30 mouse cellular contexts compared by ENCODE assay signal in genomic region chr10:128225064-128225463, GRCm38 (mm10). TPM values are rescaled to one million over a fixed set of nuclear protein-coding genes. Genes with fewer than 3 reads are reported as not detected.
DNase-seq lines count a peak whose midpoint lies in the region; ATAC-seq lines count a peak whose summit lies in the region.
"Had no signal": no experiment of that assay in that cellular context is flagged by ENCODE, and none has a peak within 500 bp of the region (broad histone marks: within the 10 kb centered on the region; RNA-seq: fewer than 3 reads in every experiment).

No protein-coding gene starts in this region.

- peaks cover 6% of the 10 kb centered on the region for H3K27me3 ChIP-seq in forebrain, embryonic 12.5 days
- H3K27me3 ChIP-seq in forebrain, embryonic 16.5 days (replicated peaks; ENCODE audit: control insufficient read depth, insufficient read depth, low read length): no peaks in the 10 kb centered on the region
- peaks cover 3% of the 10 kb centered on the region; the same call in 1 of the 2 replicates for H3K27me3 ChIP-seq in midbrain, embryonic 13.5 days
- no peaks in the 10 kb centered on the region for H3K27me3 ChIP-seq in midbrain, embryonic 14.5 days (ENCODE audit: control insufficient read depth, insufficient read depth, low read length)
- H3K27me3 ChIP-seq in limb, embryonic 10.5 days (ENCODE audit: low read depth, poor library complexity, severe bottlenecking): no peaks in the 10 kb centered on the region
- H3K27me3 ChIP-seq: liver, embryonic 13.5 days had no signal

- H3K27ac ChIP-seq in forebrain, embryonic 12.5 days: 0 out of 2 replicates have a peak overlapping the region, but pooled peaks have one; percentile 0
- H3K27ac ChIP-seq in forebrain, embryonic 16.5 days (ENCODE audit: low read length): no peak overlapping the region
- no peak overlapping the region for H3K27ac ChIP-seq in midbrain, embryonic 13.5 days
- no peak overlapping the region for H3K27ac ChIP-seq in midbrain, embryonic 14.5 days (replicated peaks; ENCODE audit: low read depth, low read length)
- peak overlapping the region; percentile 44; the same call in 1 of the 2 replicates for H3K27ac ChIP-seq in limb, embryonic 10.5 days
- H3K27ac ChIP-seq: left cerebral cortex, adult 2 months; liver, embryonic 13.5 days had no signal

- 36% methylated on average over 5 of the region's 5 CpGs for WGBS in forebrain, embryonic 12.5 days
- 33% methylated on average over 5 of the region's 5 CpGs for WGBS in forebrain, embryonic 16.5 days
- WGBS in midbrain, embryonic 13.5 days: 42% methylated on average over 5 of the region's 5 CpGs
- 39% methylated on average over 5 of the region's 5 CpGs for WGBS in midbrain, embryonic 14.5 days
- WGBS in limb, embryonic 10.5 days: 63% methylated on average over 5 of the region's 5 CpGs

- H3K36me3 ChIP-seq in forebrain, embryonic 12.5 days (replicated peaks): no peaks in the 10 kb centered on the region
- H3K36me3 ChIP-seq in forebrain, embryonic 16.5 days (ENCODE audit: control insufficient read depth, insufficient read depth): no peaks in the 10 kb centered on the region
- H3K36me3 ChIP-seq in midbrain, embryonic 13.5 days: no peaks in the 10 kb centered on the region
- H3K36me3 ChIP-seq in midbrain, embryonic 14.5 days (ENCODE audit: control insufficient read depth, insufficient read depth, low read length): no peaks in the 10 kb centered on the region
- H3K36me3 ChIP-seq in limb, embryonic 10.5 days: no peaks in the 10 kb centered on the region
- H3K36me3 ChIP-seq: liver, embryonic 13.5 days had no signal

- H3K9ac ChIP-seq in forebrain, embryonic 12.5 days: no peak overlapping the region
- no peak overlapping the region for H3K9ac ChIP-seq in forebrain, embryonic 16.5 days (replicated peaks; ENCODE audit: low read depth, low read length)
- H3K9ac ChIP-seq in midbrain, embryonic 13.5 days (replicated peaks): 0 out of 2 replicates have a peak overlapping the region, but pooled peaks have one; percentile 4
- H3K9ac ChIP-seq in midbrain, embryonic 14.5 days (replicated peaks; ENCODE audit: low read length): no peak overlapping the region; the same call in 1 of the 2 replicates
- H3K9ac ChIP-seq: liver, embryonic 13.5 days had no signal

- no peak for DNase-seq in midbrain, embryonic 14.5 days
- DNase-seq in limb, embryonic 10.5 days (ENCODE audit: low spot score): no peak
- DNase-seq in urinary bladder, postnatal 36 days (ENCODE audit: low spot score in 2 of 2): no peak
- no peak for DNase-seq in adrenal gland, postnatal 10 days
- DNase-seq: adrenal gland, postnatal 36 days; cerebellum, adult 9-10 months; kidney, postnatal 4 days; left cerebral cortex, postnatal 4 days; liver, embryonic 13.5 days; lung, adult 2 months; thymus, adult 18-20 months; thymus, postnatal 36 days had no signal

- H3K4me3 ChIP-seq in forebrain, embryonic 12.5 days (replicated peaks): no peak overlapping the region
- no peak overlapping the region for H3K4me3 ChIP-seq in forebrain, embryonic 16.5 days (replicated peaks; ENCODE audit: low read length)
- no peak overlapping the region for H3K4me3 ChIP-seq in midbrain, embryonic 13.5 days (replicated peaks)
- no peak overlapping the region for H3K4me3 ChIP-seq in midbrain, embryonic 14.5 days (replicated peaks; ENCODE audit: low read depth, low read length)
- H3K4me3 ChIP-seq in limb, embryonic 10.5 days: no peak overlapping the region
- H3K4me3 ChIP-seq: left cerebral cortex, adult 2 months; liver, embryonic 13.5 days; megakaryocyte, embryonic 14.5 days had no signal

- no peak overlapping the region for H3K4me2 ChIP-seq in forebrain, embryonic 12.5 days
- H3K4me2 ChIP-seq in forebrain, embryonic 16.5 days (ENCODE audit: low read length): no peak overlapping the region
- no peak overlapping the region for H3K4me2 ChIP-seq in midbrain, embryonic 13.5 days (replicated peaks)
- no peak overlapping the region for H3K4me2 ChIP-seq in midbrain, embryonic 14.5 days (ENCODE audit: low read length)
- H3K4me2 ChIP-seq: heart, embryonic 11.5 days; liver, embryonic 13.5 days had no signal

- peaks cover 16% of the 10 kb centered on the region for H3K4me1 ChIP-seq in forebrain, embryonic 12.5 days
- H3K4me1 ChIP-seq in forebrain, embryonic 16.5 days (replicated peaks; ENCODE audit: control insufficient read depth, insufficient read depth, low read length): no peaks in the 10 kb centered on the region
- peaks cover 13% of the 10 kb centered on the region for H3K4me1 ChIP-seq in midbrain, embryonic 13.5 days (replicated peaks)
- no peaks in the 10 kb centered on the region for H3K4me1 ChIP-seq in midbrain, embryonic 14.5 days (ENCODE audit: control insufficient read depth, insufficient read depth, low read length)
- peaks cover 28% of the 10 kb centered on the region for H3K4me1 ChIP-seq in limb, embryonic 10.5 days

- no peak for ATAC-seq in forebrain, embryonic 12.5 days (ENCODE audit: low FRiP score)
- no peak for ATAC-seq in forebrain, embryonic 16.5 days
- ATAC-seq in midbrain, embryonic 13.5 days: no peak
- ATAC-seq in midbrain, embryonic 14.5 days (ENCODE audit: low FRiP score, low TSS enrichment): no peak
- ATAC-seq: CD4-positive, CD25-positive, alpha-beta regulatory T cell, adult 4 months; intestine, postnatal 0 days had no signal

- H3K9me3 ChIP-seq in forebrain, embryonic 12.5 days: no peaks in the 10 kb centered on the region
- H3K9me3 ChIP-seq in forebrain, embryonic 16.5 days (ENCODE audit: control insufficient read depth, low read length): no peaks in the 10 kb centered on the region
- H3K9me3 ChIP-seq in midbrain, embryonic 13.5 days: no peaks in the 10 kb centered on the region
- H3K9me3 ChIP-seq in midbrain, embryonic 14.5 days (ENCODE audit: control insufficient read depth, low read length): no peaks in the 10 kb centered on the region
- H3K9me3 ChIP-seq in limb, embryonic 10.5 days (replicated peaks): no peaks in the 10 kb centered on the region
- H3K9me3 ChIP-seq: liver, embryonic 13.5 days; megakaryocyte, embryonic 14.5 days had no signal

RNA-seq across cellular contexts. Expression of gene Mip, which starts 0.6 kb away (rescaled TPM):
- polyA plus RNA-seq in forebrain, embryonic 12.5 days (2016; fragmentation: Nextera tagmentation; extraction: Ambion mirVana): 0.18 and 0.42 TPM in 2 replicates
- not detected in 2 replicates for polyA plus RNA-seq in forebrain, embryonic 16.5 days (2015; fragmentation: Nextera tagmentation; extraction: Ambion mirVana)
- polyA plus RNA-seq in midbrain, embryonic 13.5 days (2015; fragmentation: Nextera tagmentation; extraction: Ambion mirVana): 0.16 and 0.32 TPM in 2 replicates
- 0.12 and 0.17 TPM in 2 replicates for polyA plus RNA-seq in midbrain, embryonic 14.5 days (2014; fragmentation: Nextera tagmentation; extraction: Ambion mirVana)
- 0.08 and 0.33 TPM in 2 replicates for polyA plus RNA-seq in limb, embryonic 10.5 days (2016; fragmentation: Nextera tagmentation; extraction: Ambion mirVana)
- not detected for total RNA-seq in adrenal gland, postnatal 10 days (2021)
- total RNA-seq: adrenal gland, postnatal 36 days; common myeloid progenitor, adult 5-6 weeks; gastrocnemius, adult 18-20 months; gastrocnemius, postnatal 4 days; left cerebral cortex, adult 2 months; left cerebral cortex, postnatal 4 days; neutrophil, adult 5-6 weeks had no signal
- polyA plus RNA-seq: CD4-positive, CD25-positive, alpha-beta regulatory T cell, adult 4 months; heart, embryonic 11.5 days; heart, postnatal 0 days; hindbrain, embryonic 11.5 days; intestine, postnatal 0 days; kidney, embryonic 14.5 days; liver, embryonic 13.5 days; lung, adult 2 months; midbrain, postnatal 0 days; small intestine, adult 2 months; stomach, embryonic 16.5 days had no signal

RNA-seq across cellular contexts. Expression of gene Timeless, which starts 6.8 kb away (rescaled TPM):
- 74.7 and 77.3 TPM in 2 replicates for polyA plus RNA-seq in forebrain, embryonic 12.5 days (2016; fragmentation: Nextera tagmentation; extraction: Ambion mirVana)
- 29.4 and 32.2 TPM in 2 replicates for polyA plus RNA-seq in forebrain, embryonic 16.5 days (2015; fragmentation: Nextera tagmentation; extraction: Ambion mirVana)
- polyA plus RNA-seq in midbrain, embryonic 13.5 days (2015; fragmentation: Nextera tagmentation; extraction: Ambion mirVana): 27.7 and 28.6 TPM in 2 replicates
- polyA plus RNA-seq in midbrain, embryonic 14.5 days (2014; fragmentation: Nextera tagmentation; extraction: Ambion mirVana): 13.5 and 19.5 TPM in 2 replicates
- polyA plus RNA-seq in limb, embryonic 10.5 days (2016; fragmentation: Nextera tagmentation; extraction: Ambion mirVana): 127 and 135 TPM in 2 replicates
- 10 to 100 TPM; 16.4 to 21.9 TPM for total RNA-seq in adrenal gland, postnatal 10 days (2021)

RNA-seq across cellular contexts. Expression of gene Spryd4, which starts 13.5 kb away (rescaled TPM):
- polyA plus RNA-seq in forebrain, embryonic 12.5 days (2016; fragmentation: Nextera tagmentation; extraction: Ambion mirVana): 21.1 and 21.8 TPM in 2 replicates
- 16.6 and 18.0 TPM in 2 replicates for polyA plus RNA-seq in forebrain, embryonic 16.5 days (2015; fragmentation: Nextera tagmentation; extraction: Ambion mirVana)
- polyA plus RNA-seq in midbrain, embryonic 13.5 days (2015; fragmentation: Nextera tagmentation; extraction: Ambion mirVana): 19.6 and 21.2 TPM in 2 replicates
- 15.1 and 16.8 TPM in 2 replicates for polyA plus RNA-seq in midbrain, embryonic 14.5 days (2014; fragmentation: Nextera tagmentation; extraction: Ambion mirVana)
- polyA plus RNA-seq in limb, embryonic 10.5 days (2016; fragmentation: Nextera tagmentation; extraction: Ambion mirVana): 33.3 and 34.4 TPM in 2 replicates
- 10 to 100 TPM; 21.6 to 27.3 TPM for total RNA-seq in adrenal gland, postnatal 10 days (2021)

RNA-seq across cellular contexts. Expression of gene Apon, which starts 28.8 kb away (rescaled TPM):
- polyA plus RNA-seq in forebrain, embryonic 12.5 days (2016; fragmentation: Nextera tagmentation; extraction: Ambion mirVana): 0.54 and 0.87 TPM in 2 replicates
- polyA plus RNA-seq in forebrain, embryonic 16.5 days (2015; fragmentation: Nextera tagmentation; extraction: Ambion mirVana): not detected in 2 replicates
- 0.15 and 0.23 TPM in 2 replicates for polyA plus RNA-seq in midbrain, embryonic 13.5 days (2015; fragmentation: Nextera tagmentation; extraction: Ambion mirVana)
- polyA plus RNA-seq in midbrain, embryonic 14.5 days (2014; fragmentation: Nextera tagmentation; extraction: Ambion mirVana): not detected in 2 replicates
- polyA plus RNA-seq in limb, embryonic 10.5 days (2016; fragmentation: Nextera tagmentation; extraction: Ambion mirVana): 0.87 and 0.90 TPM in 2 replicates
- 10 to 100 TPM in 1 of 2 experiments, 1 to 10 TPM in 1; 7.4 to 17.5 TPM for total RNA-seq in adrenal gland, postnatal 10 days (2021)
- total RNA-seq: left cerebral cortex, adult 2 months; left cerebral cortex, postnatal 4 days; midbrain, postnatal 0 days had no signal
- polyA plus RNA-seq: CD4-positive, CD25-positive, alpha-beta regulatory T cell, adult 4 months; heart, postnatal 0 days; intestine, postnatal 0 days; midbrain, postnatal 0 days; small intestine, adult 2 months had no signal

RNA-seq across cellular contexts. Expression of gene Gls2, which starts 30.8 kb away (rescaled TPM):
- 0.94 and 1.3 TPM in 2 replicates for polyA plus RNA-seq in forebrain, embryonic 12.5 days (2016; fragmentation: Nextera tagmentation; extraction: Ambion mirVana)
- 0.68 and 1.1 TPM in 2 replicates for polyA plus RNA-seq in forebrain, embryonic 16.5 days (2015; fragmentation: Nextera tagmentation; extraction: Ambion mirVana)
- polyA plus RNA-seq in midbrain, embryonic 13.5 days (2015; fragmentation: Nextera tagmentation; extraction: Ambion mirVana): 1.1 and 1.4 TPM in 2 replicates
- 0.70 and 1.3 TPM in 2 replicates for polyA plus RNA-seq in midbrain, embryonic 14.5 days (2014; fragmentation: Nextera tagmentation; extraction: Ambion mirVana)
- polyA plus RNA-seq in limb, embryonic 10.5 days (2016; fragmentation: Nextera tagmentation; extraction: Ambion mirVana): 1.7 and 1.9 TPM in 2 replicates
- 10 to 100 TPM; 12.8 to 22.3 TPM for total RNA-seq in adrenal gland, postnatal 10 days (2021)
- total RNA-seq: neutrophil, adult 5-6 weeks had no signal

Comparison
In these comparisons a context has a peak if more than half of its experiments do, and no peak if none do; other contexts are left out.
1. H3K27ac ChIP-seq: peak in forebrain, embryonic 12.5 days (single experiment) and limb, embryonic 10.5 days (single experiment); none in forebrain, embryonic 16.5 days (single experiment), midbrain, embryonic 13.5 days (single experiment) and midbrain, embryonic 14.5 days (single experiment).